Mouse (Mus musculus): ENCODE data around the gene Tedc2. TPM values are rescaled to one million over a fixed set of nuclear protein-coding genes. Genes with fewer than 3 reads are reported as not detected.
A peak's percentile ranks its signal among the peaks of the same experiment; 100 is the strongest.

The Tedc2 gene
- total RNA-seq (2018; cell fraction: chromatin; rRNA removed): 10 to 100 TPM in 9 of 26 experiments, 1 to 10 TPM in 17; 1.3 to 17.7 (median 6.8) TPM
- 1 to 10 TPM in 24 of 26 experiments, under 1 TPM in 2; 0.72 to 4.8 (median 3.1) TPM for total RNA-seq (2018; cell fraction: cytosol; rRNA removed)
- total RNA-seq (2018; cell fraction: nucleus; rRNA removed): 10 to 100 TPM in 4 of 26 experiments, 1 to 10 TPM in 21, under 1 TPM in 1; 0.89 to 16.1 (median 4.5) TPM
- 2.8 to 5.5 TPM (median 4.0 TPM) in 3 replicates for polyA plus RNA-seq (2018)

GRCm38 (mm10) chr17:24220435-24221411 lies at the start of gene Tedc2:
Tedc2 (minus strand) TSS chr17:24220851.
- Histone ChIP-seq H3K79me2 (ENCODE audit: inconsistent target) (peaks cover 9% of the 10 kb centered on the region; the same call in 1 of the 2 replicates), H3K27ac (peak within 1 kb of the TSS; percentile 38), H3K36me3 (ENCODE audit: inconsistent target) (peaks cover 14% of the 10 kb centered on the region), H3K4me3 (ENCODE audit: inconsistent target) (peak within 1 kb of the TSS; percentile 67)
- WGBS (ENCODE audit: missing documents): 4% methylated on average over 41 of the region's 41 CpGs

GRCm38 (mm10) chr17:24267133-24267532 lies 46.5 kb upstream of the Tedc2 start:
- 92% methylated on average over 1 of the region's 1 CpGs for WGBS (ENCODE audit: missing documents)
- Histone ChIP-seq H3K36me3 (ENCODE audit: inconsistent target) (no peaks in the 10 kb centered on the region), H3K4me3 (ENCODE audit: inconsistent target) (no peak overlapping the region), H3K27ac (no peak overlapping the region), H3K79me2 (ENCODE audit: inconsistent target) (no peaks in the 10 kb centered on the region)

- no peak overlapping the region for H3K4me3 ChIP-seq (ENCODE audit: inconsistent target)
- no peak overlapping the region for H3K27ac ChIP-seq
- H3K36me3 ChIP-seq (ENCODE audit: inconsistent target): no peaks in the 10 kb centered on the region
- no peaks in the 10 kb centered on the region for H3K79me2 ChIP-seq (ENCODE audit: inconsistent target)
- 91% methylated on average over 2 of the region's 2 CpGs for WGBS (ENCODE audit: missing documents)
Observed at GRCm38 (mm10) chr17:24264766-24265165, 44.1 kb upstream of the Tedc2 start.

GRCm38 (mm10) chr17:24260516-24260915 lies 39.9 kb upstream of the Tedc2 start:
- 2% methylated on average over 4 of the region's 4 CpGs for WGBS (ENCODE audit: missing documents)

GRCm38 (mm10) chr17:24259702-24260101 lies 39.1 kb upstream of the Tedc2 start:
- H3K36me3 ChIP-seq (ENCODE audit: inconsistent target): no peaks in the 10 kb centered on the region
- 0% methylated on average over 3 of the region's 5 CpGs for WGBS (ENCODE audit: missing documents)

More at GRCm38 (mm10) chr17:24260516-24260915, 39.9 kb upstream of the Tedc2 start:
- Histone ChIP-seq H3K4me3 (ENCODE audit: inconsistent target) (no peak overlapping the region), H3K79me2 (ENCODE audit: inconsistent target) (no peaks in the 10 kb centered on the region), H3K27ac (peak overlapping the region; percentile 68), H3K36me3 (ENCODE audit: inconsistent target) (no peaks in the 10 kb centered on the region)

GRCm38 (mm10) chr17:24258981-24259380 lies 38.3 kb upstream of the Tedc2 start:
- Histone ChIP-seq H3K79me2 (ENCODE audit: inconsistent target) (no peaks in the 10 kb centered on the region), H3K27ac (no peak overlapping the region), H3K36me3 (ENCODE audit: inconsistent target) (no peaks in the 10 kb centered on the region), H3K4me3 (ENCODE audit: inconsistent target) (no peak overlapping the region)
- WGBS (ENCODE audit: missing documents): 49% methylated on average over 3 of the region's 4 CpGs

More at GRCm38 (mm10) chr17:24259702-24260101, 39.1 kb upstream of the Tedc2 start:
- Histone ChIP-seq H3K4me3 (ENCODE audit: inconsistent target) (no peak overlapping the region), H3K79me2 (ENCODE audit: inconsistent target) (no peaks in the 10 kb centered on the region), H3K27ac (peak overlapping the region; percentile 68)

GRCm38 (mm10) chr17:24252329-24252728 lies 31.7 kb upstream of the Tedc2 start:
- Histone ChIP-seq H3K36me3 (ENCODE audit: inconsistent target) (no peaks in the 10 kb centered on the region), H3K27ac (peak overlapping the region; percentile 89), H3K79me2 (ENCODE audit: inconsistent target) (peaks cover 35% of the 10 kb centered on the region), H3K4me3 (ENCODE audit: inconsistent target) (no peak overlapping the region)
- WGBS (ENCODE audit: missing documents): 94% methylated on average over 2 of the region's 2 CpGs

- H3K4me3 ChIP-seq (ENCODE audit: inconsistent target): peak within 1 kb of the TSS; percentile 86
- no peaks in the 10 kb centered on the region for H3K36me3 ChIP-seq (ENCODE audit: inconsistent target)
- WGBS (ENCODE audit: missing documents): under 1% methylated on average over 47 of the region's 48 CpGs
- H3K27ac ChIP-seq: peak within 1 kb of the TSS; percentile 89
- H3K79me2 ChIP-seq (ENCODE audit: inconsistent target): peaks cover 42% of the 10 kb centered on the region
Observed at GRCm38 (mm10) chr17:24251320-24252069, 30.8 kb upstream of the Tedc2 start, which contains the start of gene Ccnf. Ccnf (minus strand) TSS chr17:24251484.

- under 1% methylated on average over 32 of the region's 32 CpGs for WGBS (ENCODE audit: missing documents)
Observed at GRCm38 (mm10) chr17:24250988-24251319, 30.3 kb upstream of the Tedc2 start.

GRCm38 (mm10) chr17:24248641-24249040 lies 28.0 kb upstream of the Tedc2 start:
- Histone ChIP-seq H3K79me2 (ENCODE audit: inconsistent target) (peaks cover 51% of the 10 kb centered on the region), H3K4me3 (ENCODE audit: inconsistent target) (no peak overlapping the region), H3K36me3 (ENCODE audit: inconsistent target) (peaks cover 4% of the 10 kb centered on the region; the same call in 1 of the 2 replicates), H3K27ac (no peak overlapping the region)
- 100% methylated on average over 2 of the region's 2 CpGs for WGBS (ENCODE audit: missing documents)

More at GRCm38 (mm10) chr17:24250988-24251319, 30.3 kb upstream of the Tedc2 start:
- peak overlapping the region; percentile 72 for H3K27ac ChIP-seq
- H3K79me2 ChIP-seq (ENCODE audit: inconsistent target): peaks cover 45% of the 10 kb centered on the region
- no peaks in the 10 kb centered on the region for H3K36me3 ChIP-seq (ENCODE audit: inconsistent target)
- peak overlapping the region; percentile 86 for H3K4me3 ChIP-seq (ENCODE audit: inconsistent target)

GRCm38 (mm10) chr17:24244061-24244460 lies 23.4 kb upstream of the Tedc2 start:
- 94% methylated on average over 8 of the region's 8 CpGs for WGBS (ENCODE audit: missing documents)
- Histone ChIP-seq H3K4me3 (ENCODE audit: inconsistent target) (no peak overlapping the region), H3K27ac (no peak overlapping the region), H3K79me2 (ENCODE audit: inconsistent target) (peaks cover 33% of the 10 kb centered on the region), H3K36me3 (ENCODE audit: inconsistent target) (peaks cover 4% of the 10 kb centered on the region; the same call in 1 of the 2 replicates)

GRCm38 (mm10) chr17:24243311-24243969 lies 22.8 kb upstream of the Tedc2 start:
- H3K36me3 ChIP-seq (ENCODE audit: inconsistent target): peaks cover 4% of the 10 kb centered on the region; the same call in 1 of the 2 replicates
- 98% methylated on average over 4 of the region's 4 CpGs for WGBS (ENCODE audit: missing documents)
- H3K27ac ChIP-seq: no peak overlapping the region
- H3K79me2 ChIP-seq (ENCODE audit: inconsistent target): peaks cover 27% of the 10 kb centered on the region
- H3K4me3 ChIP-seq (ENCODE audit: inconsistent target): no peak overlapping the region

- 94% methylated on average over 7 of the region's 7 CpGs for WGBS (ENCODE audit: missing documents)
- no peaks in the 10 kb centered on the region; the same call in 1 of the 2 replicates for H3K36me3 ChIP-seq (ENCODE audit: inconsistent target)
- no peaks in the 10 kb centered on the region for H3K79me2 ChIP-seq (ENCODE audit: inconsistent target)
- H3K27ac ChIP-seq: no peak overlapping the region
- no peak overlapping the region for H3K4me3 ChIP-seq (ENCODE audit: inconsistent target)
Observed at GRCm38 (mm10) chr17:24236921-24237320, 16.3 kb upstream of the Tedc2 start.

- no peak overlapping the region for H3K27ac ChIP-seq
- 90% methylated on average over 1 of the region's 1 CpGs for WGBS (ENCODE audit: missing documents)
- H3K4me3 ChIP-seq (ENCODE audit: inconsistent target): no peak overlapping the region
- H3K36me3 ChIP-seq (ENCODE audit: inconsistent target): no peaks in the 10 kb centered on the region; the same call in 1 of the 2 replicates
- H3K79me2 ChIP-seq (ENCODE audit: inconsistent target): no peaks in the 10 kb centered on the region
Observed at GRCm38 (mm10) chr17:24236479-24236878, 15.8 kb upstream of the Tedc2 start.

All from macrophage (primary cell).